Mouse (Mus musculus): ENCODE measurements at regions not wholly inside any gene's neighbourhood (a gene's known extent, or its start where the extent isn't known, plus 50 kb on each side); places are given as distances from the start of the nearest gene placed in this dataset.

DNA sequence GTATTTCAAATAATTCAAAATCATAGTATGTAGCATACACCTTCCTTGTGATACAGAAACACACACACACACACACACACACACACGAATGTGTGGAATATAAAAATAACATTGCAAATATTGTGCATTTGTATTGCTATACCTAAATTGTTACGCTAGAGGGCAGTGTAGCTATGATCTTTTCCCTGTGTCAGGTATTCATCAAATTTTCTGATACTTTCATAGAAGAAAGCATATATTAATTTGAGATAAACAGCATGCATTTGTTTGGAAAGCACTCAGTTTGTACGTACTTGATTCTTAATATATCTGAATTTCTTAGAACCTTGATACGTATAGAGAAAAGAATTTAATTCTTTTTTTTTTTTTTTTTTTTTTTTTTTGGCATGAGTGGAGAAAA is 1700.9 kb upstream of the Sel1l start:
- TF ChIP-seq POLR2A (IDR thresholded peaks at IDR 0.05; ENCODE audit: borderline replicate concordance, low read depth, low read length) (no peak), CTCF (IDR thresholded peaks at IDR 0.05; ENCODE audit: low read depth, low read length) (no peak)
